In the genomic region with DNA sequence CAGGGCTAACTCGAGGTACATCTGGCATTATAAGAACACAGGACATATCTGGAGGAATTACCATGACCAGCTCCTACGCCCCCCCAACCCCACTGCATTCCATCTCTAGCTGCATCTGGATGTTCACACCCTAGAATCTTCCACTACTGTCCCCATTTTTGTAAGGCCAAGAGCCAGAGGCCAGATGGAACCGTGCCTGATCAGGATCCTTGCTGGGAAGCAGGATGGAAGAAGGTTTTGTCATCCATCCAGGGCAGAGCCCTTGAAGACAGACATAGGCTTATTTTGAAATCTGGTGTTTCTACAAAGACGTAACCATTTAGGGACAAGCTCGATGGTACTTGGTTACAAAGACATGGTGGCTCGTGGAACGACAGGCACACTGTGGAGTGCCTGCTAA, we compare ENCODE assay signal across 22 mouse cellular contexts.
DNase-seq lines count a peak whose midpoint lies in the region; ATAC-seq and TF ChIP-seq lines count a peak whose summit lies in the region.
"Had no signal": no experiment of that assay in that cellular context is flagged by ENCODE, and none has a peak within 500 bp of the region (broad histone marks: within the 10 kb centered on the region; RNA-seq: fewer than 3 reads in every experiment).

No protein-coding gene starts in this region.

- no peaks in the 10 kb centered on the region for H3K36me3 ChIP-seq in liver, embryonic 11.5 days (ENCODE audit: control insufficient read depth, insufficient read depth, low read length)
- H3K36me3 ChIP-seq: forebrain, embryonic 15.5 days; hindbrain, embryonic 12.5 days had no signal

- peak; percentile 57 to 68 for DNase-seq in cerebellum, adult 2 months
- DNase-seq in cerebellum, postnatal 4 days (ENCODE audit: low spot score in 2 of 2): no peak
- peak; percentile 65 for DNase-seq in gastrocnemius, adult 2 months
- no peak for DNase-seq in gastrocnemius, postnatal 25 days
- peak; percentile 71 for DNase-seq in brain, adult 2 months (ENCODE audit: low read depth, low spot score)
- DNase-seq in cerebellum, postnatal 25 days: peak; percentile 46 to 65
- no peak for DNase-seq in adrenal gland, adult 8-10 months
- DNase-seq in liver, embryonic 11.5 days (ENCODE audit: low spot score): no peak
- DNase-seq: adrenal gland, adult 2 months; adrenal gland, postnatal 36 days; heart, postnatal 10 days; heart, postnatal 4 days; kidney, adult 11 months; kidney, adult 9 months had no signal

- H3K27me3 ChIP-seq in cerebellum, adult 2 months (ENCODE audit: control insufficient read depth, insufficient read depth, low read length): no peaks in the 10 kb centered on the region
- H3K27me3 ChIP-seq in liver, embryonic 11.5 days (replicated peaks; ENCODE audit: control insufficient read depth, insufficient read depth, low read length): no peaks in the 10 kb centered on the region
- H3K27me3 ChIP-seq: embryonic facial prominence, embryonic 12.5 days; forebrain, embryonic 15.5 days; hindbrain, embryonic 12.5 days; Patski had no signal

- peak overlapping the region; percentile 34; the same call in 1 of the 2 replicates for H3K27ac ChIP-seq in cerebellum, adult 2 months (ENCODE audit: insufficient read depth, low read length)
- H3K27ac ChIP-seq in gastrocnemius, adult 2 months: no peak overlapping the region
- H3K27ac ChIP-seq in liver, embryonic 11.5 days (ENCODE audit: low read depth, low read length): no peak overlapping the region
- H3K27ac ChIP-seq: embryonic facial prominence, embryonic 12.5 days; forebrain, embryonic 15.5 days; hindbrain, embryonic 12.5 days; kidney, postnatal 0 days had no signal

- H3K4me3 ChIP-seq in cerebellum, adult 2 months (replicated peaks; ENCODE audit: insufficient read depth, low read depth, low read length): no peak overlapping the region
- no peak overlapping the region for H3K4me3 ChIP-seq in gastrocnemius, adult 2 months
- no peak overlapping the region for H3K4me3 ChIP-seq in liver, embryonic 11.5 days (ENCODE audit: low read depth, low read length)
- H3K4me3 ChIP-seq: embryonic facial prominence, embryonic 12.5 days; forebrain, embryonic 15.5 days; hindbrain, embryonic 12.5 days had no signal

- intact Hi-C loops in gastrocnemius, adult 2 months (cut with DNase I): no loop called here

- no peak for TF ChIP-seq CTCF in cerebellum, adult 2 months (IDR thresholded peaks at IDR 0.05; ENCODE audit: borderline replicate concordance, insufficient read depth, low read depth, low read length)
- no peak for TF ChIP-seq CTCF in gastrocnemius, adult 2 months (IDR thresholded peaks at IDR 0.05)

- H3K4me2 ChIP-seq in liver, embryonic 11.5 days: no peak overlapping the region
- H3K4me2 ChIP-seq: embryonic facial prominence, embryonic 12.5 days; forebrain, embryonic 15.5 days; hindbrain, embryonic 12.5 days had no signal

- peaks cover 41% of the 10 kb centered on the region for H3K4me1 ChIP-seq in cerebellum, adult 2 months (ENCODE audit: control insufficient read depth, insufficient read depth, low read length)
- H3K4me1 ChIP-seq in liver, embryonic 11.5 days (replicated peaks; ENCODE audit: control insufficient read depth, insufficient read depth, low read length): no peaks in the 10 kb centered on the region

- 47% methylated on average over 7 of the region's 7 CpGs for WGBS in cerebellum, adult 2 months
- 89% methylated on average over 7 of the region's 7 CpGs for WGBS in liver, embryonic 11.5 days

- H3K9me3 ChIP-seq in liver, embryonic 11.5 days (ENCODE audit: control insufficient read depth, low read length): no peaks in the 10 kb centered on the region
- H3K9me3 ChIP-seq: embryonic facial prominence, embryonic 12.5 days; forebrain, embryonic 15.5 days; hindbrain, embryonic 12.5 days had no signal

- H3K9ac ChIP-seq in liver, embryonic 11.5 days (ENCODE audit: low read depth, low read length): no peak overlapping the region
- H3K9ac ChIP-seq: embryonic facial prominence, embryonic 12.5 days; forebrain, embryonic 15.5 days; hindbrain, embryonic 12.5 days had no signal

- TF ChIP-seq POLR2A in cerebellum, adult 2 months (IDR thresholded peaks at IDR 0.05; ENCODE audit: borderline replicate concordance, insufficient read depth, low read length): no peak

- no peak for ATAC-seq in liver, embryonic 11.5 days (replicated peaks; ENCODE audit: low FRiP score)
- ATAC-seq: activated CD4-positive, CD25-positive, alpha-beta regulatory T cell, adult 4 months; forebrain, embryonic 15.5 days; hindbrain, embryonic 16.5 days; inflammation-experienced regulatory T-cells, adult 6 months; Patski had no signal

Comparison
In these comparisons a context has a peak if more than half of its experiments do, and no peak if none do; other contexts are left out.
1. DNase-seq: peak in cerebellum, adult 2 months (2 of 2), gastrocnemius, adult 2 months (single experiment), brain, adult 2 months (single experiment) and cerebellum, postnatal 25 days (2 of 2); none in cerebellum, postnatal 4 days (0 of 2), gastrocnemius, postnatal 25 days (single experiment), adrenal gland, adult 8-10 months (single experiment) and liver, embryonic 11.5 days (single experiment).